Mouse (Mus musculus): ENCODE measurements around the gene Gm28539. TPM values are rescaled to one million over a fixed set of nuclear protein-coding genes. Genes with fewer than 3 reads are reported as not detected.

Gm28539 gene
- total and polyA plus RNA-seq, 2 experiments = 2.1 TPM; not detected in 1

DNA sequence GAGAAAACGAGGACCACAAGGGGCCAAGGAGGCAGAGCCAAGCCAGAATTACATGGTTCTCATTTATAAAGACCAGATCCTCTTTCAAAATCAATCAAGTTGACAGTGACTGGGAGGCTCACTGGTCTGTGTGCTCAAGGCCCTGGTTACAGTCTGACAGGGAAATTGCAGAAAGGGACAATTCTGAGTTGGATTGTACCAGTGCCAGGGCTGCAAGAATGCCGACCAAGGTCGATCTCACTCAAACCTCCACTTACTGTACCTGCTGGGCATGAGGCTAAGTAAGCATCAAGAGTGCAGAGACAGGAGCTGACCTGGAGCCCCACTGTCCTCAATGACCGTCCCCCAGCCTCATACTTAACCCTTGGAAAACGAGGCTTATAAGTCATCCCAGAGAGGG is 38.2 kb upstream of the Gm28539 start:
- Histone ChIP-seq H3K9ac (ENCODE audit: low read depth, low read length) (no peak overlapping the region), H3K27ac (replicated peaks; ENCODE audit: insufficient read depth, low read depth, low read length) (no peak overlapping the region), H3K79me2 (ENCODE audit: control insufficient read depth, insufficient read depth, low read length) (no peaks in the 10 kb centered on the region), H3K36me3 (ENCODE audit: control insufficient read depth, insufficient read depth, low read length) (no peaks in the 10 kb centered on the region), H3K27me3 (ENCODE audit: control insufficient read depth, insufficient read depth, low read length) (no peaks in the 10 kb centered on the region), H3K4me1 (ENCODE audit: control insufficient read depth, insufficient read depth, low read length) (no peaks in the 10 kb centered on the region), H3K4me3 (ENCODE audit: insufficient read depth, low read depth, low read length) (no peak overlapping the region)
- no peak for DNase-seq (ENCODE audit: extremely low read depth, low read depth, low spot score)
- WGBS = 94% methylated on average over 5 of the region's 5 CpGs
- TF ChIP-seq CTCF (IDR thresholded peaks at IDR 0.05; ENCODE audit: low read depth, low read length) (no peak), POLR2A (IDR thresholded peaks at IDR 0.05; ENCODE audit: extremely low read depth, insufficient read depth, low read length) (no peak)

GRCm38 (mm10) chr16:18798841-18799240 is 37.5 kb upstream of the Gm28539 start:
- no peaks in the 10 kb centered on the region for H3K4me1 ChIP-seq (ENCODE audit: control insufficient read depth, insufficient read depth, low read length)
- H3K79me2 ChIP-seq (ENCODE audit: control insufficient read depth, insufficient read depth, low read length) = no peaks in the 10 kb centered on the region
- no peak overlapping the region for H3K9ac ChIP-seq (ENCODE audit: low read depth, low read length)
- H3K27ac ChIP-seq (replicated peaks; ENCODE audit: insufficient read depth, low read depth, low read length) = no peak overlapping the region
- peak; percentile 82 for TF ChIP-seq CTCF (IDR thresholded peaks at IDR 0.05; ENCODE audit: low read depth, low read length)
- no peak for TF ChIP-seq POLR2A (IDR thresholded peaks at IDR 0.05; ENCODE audit: extremely low read depth, insufficient read depth, low read length)
- 86% methylated on average over 2 of the region's 2 CpGs for WGBS
- no peaks in the 10 kb centered on the region for H3K36me3 ChIP-seq (ENCODE audit: control insufficient read depth, insufficient read depth, low read length)
- H3K4me3 ChIP-seq (ENCODE audit: insufficient read depth, low read depth, low read length) = no peak overlapping the region
- DNase-seq (ENCODE audit: extremely low read depth, low read depth, low spot score) = peak; percentile 19
- H3K27me3 ChIP-seq (ENCODE audit: control insufficient read depth, insufficient read depth, low read length) = no peaks in the 10 kb centered on the region

GRCm38 (mm10) chr16:18805746-18806145 is 30.6 kb upstream of the Gm28539 start:
- 96% methylated on average over 2 of the region's 2 CpGs for WGBS
- Histone ChIP-seq H3K27me3 (ENCODE audit: control insufficient read depth, insufficient read depth, low read length) (no peaks in the 10 kb centered on the region), H3K36me3 (ENCODE audit: control insufficient read depth, insufficient read depth, low read length) (no peaks in the 10 kb centered on the region), H3K9ac (ENCODE audit: low read depth, low read length) (no peak overlapping the region), H3K79me2 (ENCODE audit: control insufficient read depth, insufficient read depth, low read length) (no peaks in the 10 kb centered on the region), H3K27ac (replicated peaks; ENCODE audit: insufficient read depth, low read depth, low read length) (no peak overlapping the region), H3K4me3 (ENCODE audit: insufficient read depth, low read depth, low read length) (no peak overlapping the region), H3K4me1 (ENCODE audit: control insufficient read depth, insufficient read depth, low read length) (no peaks in the 10 kb centered on the region)
- DNase-seq (ENCODE audit: extremely low read depth, low read depth, low spot score) = no peak
- TF ChIP-seq POLR2A (IDR thresholded peaks at IDR 0.05; ENCODE audit: extremely low read depth, insufficient read depth, low read length) (no peak), CTCF (IDR thresholded peaks at IDR 0.05; ENCODE audit: low read depth, low read length) (no peak)

GRCm38 (mm10) chr16:18809001-18809400 is 27.4 kb upstream of the Gm28539 start:
- H3K27ac ChIP-seq (replicated peaks; ENCODE audit: insufficient read depth, low read depth, low read length) = no peak overlapping the region
- peaks cover 8% of the 10 kb centered on the region; the same call in 1 of the 2 replicates for H3K79me2 ChIP-seq (ENCODE audit: control insufficient read depth, insufficient read depth, low read length)
- no peak overlapping the region for H3K4me3 ChIP-seq (ENCODE audit: insufficient read depth, low read depth, low read length)
- H3K9ac ChIP-seq (ENCODE audit: low read depth, low read length) = no peak overlapping the region
- TF ChIP-seq CTCF (IDR thresholded peaks at IDR 0.05; ENCODE audit: low read depth, low read length) (no peak), POLR2A (IDR thresholded peaks at IDR 0.05; ENCODE audit: extremely low read depth, insufficient read depth, low read length) (no peak)
- no peaks in the 10 kb centered on the region for H3K36me3 ChIP-seq (ENCODE audit: control insufficient read depth, insufficient read depth, low read length)
- H3K27me3 ChIP-seq (ENCODE audit: control insufficient read depth, insufficient read depth, low read length) = no peaks in the 10 kb centered on the region
- DNase-seq (ENCODE audit: extremely low read depth, low read depth, low spot score) = no peak
- peaks cover 7% of the 10 kb centered on the region for H3K4me1 ChIP-seq (ENCODE audit: control insufficient read depth, insufficient read depth, low read length)
- whole genome bisulfite sequencing = 51% methylated on average over 5 of the region's 5 CpGs

DNA sequence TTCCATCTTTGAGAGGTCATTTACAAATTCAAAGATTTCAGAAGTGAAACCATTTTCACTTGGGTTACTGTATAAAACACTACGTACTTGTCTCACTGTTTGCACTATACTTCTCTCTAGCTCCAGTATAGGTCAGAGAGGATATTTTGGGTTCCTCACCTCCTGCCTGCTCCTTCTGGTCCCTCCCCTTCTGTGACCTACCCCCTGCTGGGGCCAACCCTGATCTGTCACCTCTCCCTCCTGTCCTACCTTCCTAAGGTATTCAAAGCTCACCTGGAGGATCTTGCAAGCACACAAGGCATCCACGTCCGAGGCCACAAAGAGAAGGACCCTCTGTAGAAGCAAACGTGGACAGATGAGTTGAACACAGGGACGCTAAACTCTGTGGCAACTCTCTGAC is 25.4 kb upstream of the Gm28539 start:
- Histone ChIP-seq H3K36me3 (ENCODE audit: control insufficient read depth, insufficient read depth, low read length) (peaks cover 12% of the 10 kb centered on the region; the same call in 1 of the 2 replicates), H3K27me3 (ENCODE audit: control insufficient read depth, insufficient read depth, low read length) (no peaks in the 10 kb centered on the region), H3K79me2 (ENCODE audit: control insufficient read depth, insufficient read depth, low read length) (peaks cover 8% of the 10 kb centered on the region; the same call in 1 of the 2 replicates), H3K4me1 (ENCODE audit: control insufficient read depth, insufficient read depth, low read length) (peaks cover 7% of the 10 kb centered on the region), H3K9ac (ENCODE audit: low read depth, low read length) (peak overlapping the region; percentile 44), H3K27ac (replicated peaks; ENCODE audit: insufficient read depth, low read depth, low read length) (no peak overlapping the region), H3K4me3 (ENCODE audit: insufficient read depth, low read depth, low read length) (peak overlapping the region; percentile 49)
- no peak for DNase-seq (ENCODE audit: extremely low read depth, low read depth, low spot score)
- no peak for TF ChIP-seq CTCF (IDR thresholded peaks at IDR 0.05; ENCODE audit: low read depth, low read length)
- 8% methylated on average over 5 of the region's 5 CpGs for WGBS

GRCm38 (mm10) chr16:18811468-18812384 is 24.7 kb upstream of the Gm28539 start, which contains the start of the genes Ufd1 and Cdc45:
Gene Ufd1, plus strand, starts transcription at chr16:18811779.
Gene Cdc45, minus strand, starts transcription at chr16:18811987.
- WGBS = under 1% methylated on average over 42 of the region's 42 CpGs
- H3K27me3 ChIP-seq (ENCODE audit: control insufficient read depth, insufficient read depth, low read length) = no peaks in the 10 kb centered on the region
- H3K27ac ChIP-seq (replicated peaks; ENCODE audit: insufficient read depth, low read depth, low read length) = peak within 1 kb of the TSS; percentile 72
- TF ChIP-seq POLR2A (IDR thresholded peaks at IDR 0.05; ENCODE audit: extremely low read depth, insufficient read depth, low read length) (no peak), CTCF (IDR thresholded peaks at IDR 0.05; ENCODE audit: low read depth, low read length) (no peak)
- DNase-seq (ENCODE audit: extremely low read depth, low read depth, low spot score) = peak; percentile 97
- H3K4me3 ChIP-seq (ENCODE audit: insufficient read depth, low read depth, low read length) = peak within 1 kb of the TSS; percentile 86
- peaks cover 7% of the 10 kb centered on the region for H3K4me1 ChIP-seq (ENCODE audit: control insufficient read depth, insufficient read depth, low read length)
- peak within 1 kb of the TSS; percentile 95 for H3K9ac ChIP-seq (ENCODE audit: low read depth, low read length)
- peaks cover 16% of the 10 kb centered on the region; the same call in 1 of the 2 replicates for H3K36me3 ChIP-seq (ENCODE audit: control insufficient read depth, insufficient read depth, low read length)
- H3K79me2 ChIP-seq (ENCODE audit: control insufficient read depth, insufficient read depth, low read length) = peaks cover 8% of the 10 kb centered on the region; the same call in 1 of the 2 replicates

Data from liver, adult 2 months (tissue).